Mouse (Mus musculus): Measurements from ENCODE around the gene Irf9. TPM values are rescaled to one million over a fixed set of nuclear protein-coding genes. Genes with fewer than 3 reads are reported as not detected.

The Irf9 gene
- polyA plus RNA-seq, 1 experiment from 2014 or later, result 10.8 TPM

DNA sequence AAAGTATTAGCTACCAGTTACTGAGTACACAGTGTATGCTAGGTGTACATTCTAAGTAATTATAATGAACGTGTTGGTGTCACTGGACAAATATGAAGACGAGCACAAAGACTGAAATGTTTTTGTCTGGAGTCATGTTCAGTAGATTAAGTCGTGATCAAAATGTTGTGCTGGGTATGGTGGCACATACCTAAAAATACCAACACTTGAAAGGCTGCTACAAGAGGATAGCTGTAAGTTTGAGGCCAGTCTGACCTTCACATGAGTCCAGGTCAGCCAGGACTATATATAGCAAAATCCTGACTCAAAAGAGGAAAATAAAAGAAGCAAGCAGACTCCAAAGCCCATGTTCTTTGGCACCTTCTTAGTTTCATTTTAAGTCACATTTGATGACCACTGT, 53.6 kb downstream of the Irf9 start:
- Histone ChIP-seq H3K4me2 (ENCODE audit: low read depth, low read length) (no peak overlapping the region), H3K36me3 (ENCODE audit: control insufficient read depth, insufficient read depth, low read length) (peaks cover 17% of the 10 kb centered on the region), H3K27ac (replicated peaks; ENCODE audit: low read depth, low read length) (no peak overlapping the region), H3K4me1 (ENCODE audit: control insufficient read depth, insufficient read depth, low read length) (peaks cover 13% of the 10 kb centered on the region; the same call in 1 of the 2 replicates), H3K9ac (ENCODE audit: low read depth, low read length) (no peak overlapping the region), H3K27me3 (replicated peaks; ENCODE audit: control insufficient read depth, insufficient read depth, low read length) (no peaks in the 10 kb centered on the region), H3K4me3 (ENCODE audit: low read depth, low read length) (no peak overlapping the region), H3K9me3 (ENCODE audit: control insufficient read depth, low read length) (no peaks in the 10 kb centered on the region)
- ATAC-seq (ENCODE audit: low read depth), result no peak
- 85% methylated on average over 3 of the region's 3 CpGs for WGBS
- DNase-seq (ENCODE audit: low spot score), result no peak

DNA sequence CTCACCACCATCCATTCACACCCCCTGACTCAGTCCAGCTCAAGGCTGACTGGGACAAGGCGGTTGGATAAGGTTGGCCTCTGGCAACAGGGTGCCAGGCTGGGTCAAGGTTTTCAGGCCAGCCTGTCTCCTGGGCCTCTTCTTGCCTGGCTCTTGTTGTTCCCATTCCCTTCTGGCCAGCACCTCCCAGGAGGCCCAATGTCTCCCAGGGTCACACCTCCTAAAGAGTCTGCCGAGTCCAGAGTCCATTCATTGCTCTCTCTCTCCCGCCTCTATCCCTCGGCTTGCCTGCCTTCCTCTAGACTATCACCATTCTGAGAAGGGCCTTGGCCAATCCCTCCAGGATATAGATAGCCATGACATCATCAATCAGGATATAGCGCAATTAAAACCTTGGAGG, 54.6 kb downstream of the Irf9 start:
- Histone ChIP-seq H3K9ac (ENCODE audit: low read depth, low read length) (no peak overlapping the region), H3K4me3 (ENCODE audit: low read depth, low read length) (no peak overlapping the region), H3K4me2 (ENCODE audit: low read depth, low read length) (no peak overlapping the region), H3K4me1 (ENCODE audit: control insufficient read depth, insufficient read depth, low read length) (peaks cover 13% of the 10 kb centered on the region; the same call in 1 of the 2 replicates), H3K36me3 (ENCODE audit: control insufficient read depth, insufficient read depth, low read length) (peaks cover 27% of the 10 kb centered on the region), H3K27ac (replicated peaks; ENCODE audit: low read depth, low read length) (no peak overlapping the region), H3K27me3 (replicated peaks; ENCODE audit: control insufficient read depth, insufficient read depth, low read length) (no peaks in the 10 kb centered on the region), H3K9me3 (ENCODE audit: control insufficient read depth, low read length) (no peaks in the 10 kb centered on the region)
- 94% methylated on average over 5 of the region's 5 CpGs for WGBS
- ATAC-seq (ENCODE audit: low read depth) (no peak), DNase-seq (ENCODE audit: low spot score) (no peak)

Other genes starting within 250 kb of the Irf9 start
- 46.9 and 47.4 TPM in 2 replicates for gene Dhrs4, start 124.8 kb upstream of the Irf9 start, polyA plus RNA-seq (2014; fragmentation: Nextera tagmentation; extraction: Ambion mirVana)
- gene Carmil3, start 112.9 kb upstream of the Irf9 start, polyA plus RNA-seq (2014; fragmentation: Nextera tagmentation; extraction: Ambion mirVana), result 3.4 and 3.9 TPM in 2 replicates
- 3.7 and 5.2 TPM in 2 replicates for gene Cpne6, start 93.1 kb upstream of the Irf9 start, polyA plus RNA-seq (2014; fragmentation: Nextera tagmentation; extraction: Ambion mirVana)
- not detected in 2 replicates for gene Nrl, start 78.6 kb upstream of the Irf9 start, polyA plus RNA-seq (2014; fragmentation: Nextera tagmentation; extraction: Ambion mirVana)
- gene Pck2, start 63.3 kb upstream of the Irf9 start, polyA plus RNA-seq (2014; fragmentation: Nextera tagmentation; extraction: Ambion mirVana), result 28.1 and 32.7 TPM in 2 replicates
- gene Dcaf11, start 43.6 kb upstream of the Irf9 start, polyA plus RNA-seq (2014; fragmentation: Nextera tagmentation; extraction: Ambion mirVana), result 55.1 and 57.7 TPM in 2 replicates
- gene A730061H03Rik, start 43.2 kb upstream of the Irf9 start, polyA plus RNA-seq (2014; fragmentation: Nextera tagmentation; extraction: Ambion mirVana), result 1.1 and 1.2 TPM in 2 replicates
- gene Fitm1, start 28.0 kb upstream of the Irf9 start, polyA plus RNA-seq (2014; fragmentation: Nextera tagmentation; extraction: Ambion mirVana), result 36.5 and 46.9 TPM in 2 replicates
- gene Psme1, start 25.4 kb upstream of the Irf9 start, polyA plus RNA-seq (2014; fragmentation: Nextera tagmentation; extraction: Ambion mirVana), result 119 and 123 TPM in 2 replicates
- gene Emc9, start 18.3 kb upstream of the Irf9 start, polyA plus RNA-seq (2014; fragmentation: Nextera tagmentation; extraction: Ambion mirVana), result 9.9 and 12.6 TPM in 2 replicates
- 249 TPM in 2 replicates for gene Psme2, start 12.5 kb upstream of the Irf9 start, polyA plus RNA-seq (2014; fragmentation: Nextera tagmentation; extraction: Ambion mirVana)
- gene Rnf31, start 11.9 kb upstream of the Irf9 start, polyA plus RNA-seq (2014; fragmentation: Nextera tagmentation; extraction: Ambion mirVana), result 11.7 and 13.7 TPM in 2 replicates
- 2.0 and 2.3 TPM in 2 replicates for gene Rec8, start 14.5 kb downstream of the Irf9 start, polyA plus RNA-seq (2014; fragmentation: Nextera tagmentation; extraction: Ambion mirVana)
- 127 and 134 TPM in 2 replicates for gene Ipo4, start 32.4 kb downstream of the Irf9 start, polyA plus RNA-seq (2014; fragmentation: Nextera tagmentation; extraction: Ambion mirVana)
- 0.79 and 2.8 TPM in 2 replicates for gene Gm49378, start 34.3 kb downstream of the Irf9 start, polyA plus RNA-seq (2014; fragmentation: Nextera tagmentation; extraction: Ambion mirVana)
- gene Tm9sf1, start 40.2 kb downstream of the Irf9 start, polyA plus RNA-seq (2014; fragmentation: Nextera tagmentation; extraction: Ambion mirVana), result 106 and 108 TPM in 2 replicates
- gene Tssk4, start 46.6 kb downstream of the Irf9 start, polyA plus RNA-seq (2014; fragmentation: Nextera tagmentation; extraction: Ambion mirVana), result 0.97 and 1.0 TPM in 2 replicates
- 42.6 and 48.3 TPM in 2 replicates for gene Mdp1, start 56.9 kb downstream of the Irf9 start, polyA plus RNA-seq (2014; fragmentation: Nextera tagmentation; extraction: Ambion mirVana)
- gene Gmpr2, start 68.4 kb downstream of the Irf9 start, polyA plus RNA-seq (2014; fragmentation: Nextera tagmentation; extraction: Ambion mirVana), result 49.6 and 54.8 TPM in 2 replicates
- 524 and 534 TPM in 2 replicates for gene Nedd8, start 68.6 kb downstream of the Irf9 start, polyA plus RNA-seq (2014; fragmentation: Nextera tagmentation; extraction: Ambion mirVana)
- gene Tinf2, start 78.2 kb downstream of the Irf9 start, polyA plus RNA-seq (2014; fragmentation: Nextera tagmentation; extraction: Ambion mirVana), result 32.2 and 36.2 TPM in 2 replicates
- 7.1 and 8.0 TPM in 2 replicates for gene Tgm1, start 110.4 kb downstream of the Irf9 start, polyA plus RNA-seq (2014; fragmentation: Nextera tagmentation; extraction: Ambion mirVana)
- 20.7 and 20.9 TPM in 2 replicates for gene Rabggta, start 118.7 kb downstream of the Irf9 start, polyA plus RNA-seq (2014; fragmentation: Nextera tagmentation; extraction: Ambion mirVana)
- 76.5 and 83.8 TPM in 2 replicates for gene Dhrs1, start 142.1 kb downstream of the Irf9 start, polyA plus RNA-seq (2014; fragmentation: Nextera tagmentation; extraction: Ambion mirVana)
- 32.6 and 36.9 TPM in 2 replicates for gene Nop9, start 142.1 kb downstream of the Irf9 start, polyA plus RNA-seq (2014; fragmentation: Nextera tagmentation; extraction: Ambion mirVana)
- 0.33 and 0.59 TPM in 2 replicates for gene Cideb, start 154.9 kb downstream of the Irf9 start, polyA plus RNA-seq (2014; fragmentation: Nextera tagmentation; extraction: Ambion mirVana)
- gene Ltb4r2, start 157.9 kb downstream of the Irf9 start, polyA plus RNA-seq (2014; fragmentation: Nextera tagmentation; extraction: Ambion mirVana), result 0.47 and 0.51 TPM in 2 replicates
- 0.24 and 0.56 TPM in 2 replicates for gene Ltb4r1, start 162.4 kb downstream of the Irf9 start, polyA plus RNA-seq (2014; fragmentation: Nextera tagmentation; extraction: Ambion mirVana)
- 13.4 and 16.2 TPM in 2 replicates for gene Adcy4, start 180.5 kb downstream of the Irf9 start, polyA plus RNA-seq (2014; fragmentation: Nextera tagmentation; extraction: Ambion mirVana)
- gene Ripk3, start 185.3 kb downstream of the Irf9 start, polyA plus RNA-seq (2014; fragmentation: Nextera tagmentation; extraction: Ambion mirVana), result 32.0 and 35.3 TPM in 2 replicates
- gene Nfatc4, start 219.6 kb downstream of the Irf9 start, polyA plus RNA-seq (2014; fragmentation: Nextera tagmentation; extraction: Ambion mirVana), result 56.5 and 74.7 TPM in 2 replicates

Data from embryonic facial prominence, embryonic 14.5 days (tissue).